Mouse (Mus musculus): Measurements from ENCODE around the gene Dnajc3.

- TF ChIP-seq FLI1 (IDR thresholded peaks at IDR 0.05; ENCODE audit: low read length) (no peak), GATA1 (IDR thresholded peaks at IDR 0.05; ENCODE audit: borderline replicate concordance, low read length) (no peak)
Observed at GRCm38 (mm10) chr14:119007103-119007951, 69.6 kb downstream of the Dnajc3 start.

All from megakaryocyte, embryonic 14.5 days (primary cell).